Mouse (Mus musculus): ENCODE measurements at regions not wholly inside any gene's neighbourhood (a gene's known extent, or its start where the extent isn't known, plus 50 kb on each side); places are given as distances from the start of the nearest gene placed in this dataset.

DNA sequence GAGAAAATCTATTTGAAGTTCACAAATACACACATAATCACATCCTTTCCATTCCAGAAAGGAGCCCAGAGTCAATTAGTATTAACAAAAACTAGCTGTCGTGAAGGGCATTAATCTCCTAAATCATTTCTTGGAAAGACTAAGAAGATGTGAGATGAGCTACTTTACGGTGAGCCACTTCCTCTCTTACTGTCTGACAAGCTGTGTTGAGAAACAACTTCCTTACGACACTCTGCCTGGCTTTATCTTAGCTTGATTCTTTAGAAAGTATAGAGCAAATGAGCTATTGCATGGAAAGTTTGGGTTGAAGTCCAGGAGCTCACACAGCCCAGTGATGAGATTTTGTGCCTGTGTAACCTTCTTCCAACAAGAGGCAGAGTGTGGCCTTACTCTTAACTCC, 85.2 kb upstream of the Tmem150c start:
- DNase-seq, result no peak

DNA sequence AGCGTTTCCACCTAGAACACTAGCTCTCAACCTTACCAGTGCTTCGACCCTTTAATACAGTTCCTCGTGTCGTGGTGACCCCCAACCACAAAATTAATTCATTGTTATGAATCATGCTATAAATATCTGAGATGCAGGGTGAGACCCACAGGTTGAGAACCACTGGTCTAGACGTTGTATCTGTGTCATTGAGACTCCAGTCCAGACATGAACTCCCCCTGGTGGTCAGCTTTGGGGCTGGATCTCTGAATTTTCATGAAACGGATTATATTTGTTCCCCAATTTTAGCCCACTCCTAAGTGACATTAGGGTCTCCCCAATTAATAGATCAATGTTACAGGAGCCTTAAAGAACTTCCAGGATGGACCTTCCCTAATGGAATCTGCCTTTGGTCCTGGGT, 81.3 kb upstream of the Tmem150c start:
- peak; percentile 63 to 80 for DNase-seq

DNA sequence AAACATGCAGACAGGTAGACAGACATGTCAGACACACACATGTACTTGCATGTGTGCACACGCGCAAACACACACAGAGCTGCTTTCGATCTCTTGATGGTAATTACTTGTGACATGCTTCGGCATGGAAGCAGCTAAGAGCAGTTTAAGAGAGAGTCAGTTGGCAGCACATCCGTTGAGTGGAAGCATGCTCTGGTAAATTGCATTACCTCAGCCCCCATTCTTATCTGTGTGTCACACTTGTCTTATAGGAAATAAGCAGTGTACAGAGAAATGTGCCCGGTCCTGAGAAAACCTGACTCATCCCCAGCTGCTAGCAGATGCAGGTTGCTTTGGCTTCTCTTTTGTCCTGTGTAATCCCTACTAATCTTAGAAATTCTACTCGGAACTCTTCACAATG, 80.0 kb upstream of the Tmem150c start:
- DNase-seq, result no peak

DNA sequence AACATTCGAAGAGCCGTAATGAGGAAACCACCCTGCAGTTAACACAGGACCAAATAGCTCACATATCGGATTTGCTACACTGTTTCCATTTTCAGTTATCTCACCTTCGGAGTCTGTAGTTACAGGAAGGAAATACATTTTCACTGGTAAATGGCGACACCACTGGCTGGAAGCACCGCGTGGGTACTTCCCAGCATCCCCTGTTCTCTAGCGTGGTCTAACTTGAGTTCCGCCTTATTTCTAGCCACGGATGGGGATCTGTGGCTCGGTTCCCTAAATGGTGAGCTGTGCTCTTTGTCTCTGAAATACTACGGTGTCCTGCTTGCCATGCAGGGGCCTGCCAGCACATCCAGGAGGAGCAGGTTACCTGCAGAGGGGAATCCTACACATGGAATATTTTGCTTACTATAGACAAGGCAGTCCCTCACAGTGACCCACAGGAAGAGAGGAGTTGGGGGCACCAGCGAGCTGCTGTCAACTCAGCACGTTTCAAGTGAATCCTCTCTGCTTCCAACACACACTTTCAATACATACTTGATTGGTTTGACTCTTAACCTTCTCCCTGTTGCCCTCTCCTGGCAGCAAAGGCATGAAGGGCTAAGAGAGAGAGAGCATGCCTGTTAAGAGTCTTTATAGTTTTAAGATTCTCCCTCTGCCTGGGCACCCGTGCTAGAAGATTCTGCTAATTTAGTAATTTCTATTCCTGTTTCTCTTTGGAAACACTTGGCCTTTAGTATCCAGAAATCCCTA, 78.9 kb upstream of the Tmem150c start:
- DNase-seq, result no peak

DNA sequence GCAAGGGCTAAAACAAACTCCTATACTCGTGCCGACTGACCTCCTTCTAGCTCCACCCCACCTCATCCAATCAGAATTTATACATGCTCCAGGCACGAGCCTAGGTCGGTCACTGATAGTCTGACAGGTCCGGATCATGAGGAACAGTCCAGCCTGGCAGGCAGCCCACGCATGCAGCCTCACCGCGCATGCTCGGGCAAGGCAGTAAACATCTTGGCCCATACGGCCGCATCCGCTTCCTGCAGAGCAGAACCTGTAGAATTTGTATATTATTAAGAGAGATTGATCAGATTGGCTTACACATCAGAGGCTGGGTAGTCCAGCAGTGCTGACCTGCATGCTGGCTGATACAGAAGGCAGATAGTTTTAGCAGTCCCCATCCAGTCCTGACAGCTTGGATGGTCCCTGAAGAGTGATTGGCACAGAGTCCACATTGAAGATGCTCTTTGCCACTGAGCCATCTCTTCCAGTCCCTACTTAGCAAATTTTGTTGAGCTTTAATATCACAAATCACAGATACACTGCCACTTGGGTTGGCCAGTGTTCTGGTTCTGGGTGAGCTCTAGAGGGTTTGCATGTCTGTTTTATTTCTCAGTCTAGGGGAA, 78.2 kb upstream of the Tmem150c start:
- peak; percentile 45 to 47 for DNase-seq

DNA sequence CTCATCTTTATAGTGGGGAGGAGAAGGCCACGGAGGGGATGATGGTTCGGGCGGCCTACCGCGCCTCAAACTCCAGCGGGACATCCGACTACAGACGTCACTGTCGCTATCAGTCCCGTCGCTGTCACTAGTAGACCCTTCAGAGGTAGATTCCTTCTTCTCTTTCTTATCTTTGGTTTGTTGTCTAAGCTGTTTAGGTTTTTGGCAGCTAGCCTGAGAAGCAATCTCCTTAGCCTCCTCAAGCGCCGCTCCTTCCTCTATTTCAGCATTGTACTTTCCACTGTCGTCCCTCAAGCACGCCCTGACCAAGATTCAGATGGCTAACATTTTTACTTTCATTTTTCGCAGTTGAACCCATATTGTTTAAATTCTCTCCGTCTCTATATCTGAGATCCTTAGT, 76.7 kb upstream of the Tmem150c start:
- no peak for DNase-seq

DNA sequence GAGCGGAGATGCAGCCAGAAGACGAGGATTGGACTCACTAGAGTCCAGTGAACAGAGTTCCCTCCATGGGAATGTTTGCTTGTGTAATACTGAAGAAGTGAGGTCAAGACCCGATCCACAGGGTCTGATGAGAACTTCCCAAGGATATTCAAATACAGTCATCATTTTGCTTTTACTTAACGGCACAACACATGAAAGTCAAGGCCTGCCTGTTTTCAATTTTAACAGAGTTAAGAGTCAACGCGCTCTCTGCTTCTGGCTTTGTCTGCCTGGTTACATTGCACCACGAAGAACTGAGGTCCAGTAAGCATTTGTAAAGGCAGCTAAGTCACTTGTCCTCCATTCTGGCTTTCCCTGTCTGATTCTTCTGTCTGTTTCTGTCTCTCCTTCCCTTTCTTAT, 72.5 kb upstream of the Tmem150c start:
- DNase-seq, result no peak

DNA sequence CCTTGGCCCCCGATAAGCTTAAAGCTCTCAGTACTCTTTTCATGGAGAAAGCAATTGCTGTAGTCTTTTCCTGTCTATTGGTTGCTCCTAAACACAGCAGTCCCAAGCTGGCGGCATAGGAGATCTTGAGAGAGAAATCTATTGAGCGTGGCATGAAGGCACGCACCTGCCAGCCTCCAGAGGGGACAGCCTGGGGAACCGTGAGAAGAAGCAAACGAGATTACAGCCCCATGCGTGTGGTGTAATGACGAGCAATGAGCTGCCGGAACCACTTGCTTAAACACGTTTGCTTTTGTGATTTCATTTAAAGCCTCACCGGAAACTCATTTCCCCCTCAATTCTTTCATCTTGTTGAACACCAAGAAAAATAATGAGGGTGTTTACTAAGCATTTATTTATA, 72.0 kb upstream of the Tmem150c start:
- no peak for DNase-seq

DNA sequence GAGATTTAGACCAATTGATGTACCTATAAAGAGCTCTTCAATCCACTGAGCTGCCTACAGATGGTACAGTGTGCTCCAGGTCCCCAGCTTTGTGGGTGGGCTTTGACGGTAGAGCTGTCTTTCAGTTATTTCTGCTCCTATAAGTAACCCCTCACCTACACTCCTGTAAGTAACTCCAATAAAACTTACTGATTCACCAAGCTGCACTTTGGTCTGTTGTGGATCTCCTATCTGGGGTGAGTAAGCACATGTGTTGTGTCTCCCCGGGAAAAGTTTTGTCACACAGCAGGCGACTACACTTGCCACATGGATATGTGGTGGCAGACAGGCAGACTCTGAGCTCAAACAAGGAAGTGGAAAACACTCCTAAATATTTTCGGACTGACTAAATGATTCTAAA, 70.4 kb upstream of the Tmem150c start:
- no peak for DNase-seq

DNA sequence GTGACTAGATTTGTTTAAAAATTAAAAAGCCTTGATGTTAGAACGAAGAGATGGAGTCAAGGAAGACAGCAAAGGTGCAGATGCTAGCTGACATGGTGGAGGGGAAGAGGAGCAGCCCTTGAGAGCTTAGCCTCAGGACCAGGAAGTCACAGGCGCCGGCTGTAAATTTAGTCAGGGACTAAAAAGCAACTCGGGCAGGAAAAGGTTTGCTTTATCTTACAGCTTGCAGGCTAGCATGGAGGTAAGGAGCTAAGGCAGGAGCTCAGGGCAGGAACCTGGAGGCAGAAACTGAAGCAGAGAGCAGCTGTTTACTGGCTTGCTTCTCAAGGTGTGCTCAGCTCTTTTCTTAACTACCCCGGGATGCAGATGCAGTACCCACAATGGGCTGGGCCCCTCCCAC, 68.3 kb upstream of the Tmem150c start:
- DNase-seq, result no peak

DNA sequence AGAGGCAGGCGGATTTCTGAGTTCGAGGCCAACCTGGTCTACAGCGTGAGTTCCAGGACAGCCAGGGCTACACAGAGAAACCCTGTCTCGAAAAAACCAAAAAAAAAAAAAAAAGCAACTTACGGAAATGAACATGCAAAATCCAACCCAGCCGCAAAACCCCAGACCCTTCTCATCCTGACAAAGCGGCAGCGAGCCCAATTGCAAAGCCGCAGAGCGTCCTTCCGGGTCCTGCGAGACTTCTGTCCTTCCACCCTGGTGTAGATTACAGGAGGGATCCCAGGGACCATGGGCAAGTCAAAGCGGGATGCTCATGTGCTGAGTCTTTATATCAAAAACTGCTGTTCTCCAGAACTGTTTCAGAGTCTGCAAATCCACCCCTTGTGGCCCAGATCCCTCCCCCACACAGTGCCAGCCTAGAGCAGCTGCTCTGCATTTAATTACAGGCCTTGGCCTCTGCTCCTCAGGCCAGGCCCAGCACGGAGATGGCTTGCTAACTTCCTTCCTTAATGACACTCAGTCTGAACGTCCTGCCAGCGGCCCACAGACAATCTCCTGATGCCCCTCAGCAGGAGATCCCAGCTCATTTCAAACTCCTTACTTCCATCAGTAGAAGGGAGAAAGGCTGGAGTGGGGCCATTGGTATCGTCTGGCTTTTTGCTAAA, 67.1 kb upstream of the Tmem150c start:
- peak in 1 of 2 experiments; percentile 17 for DNase-seq

DNA sequence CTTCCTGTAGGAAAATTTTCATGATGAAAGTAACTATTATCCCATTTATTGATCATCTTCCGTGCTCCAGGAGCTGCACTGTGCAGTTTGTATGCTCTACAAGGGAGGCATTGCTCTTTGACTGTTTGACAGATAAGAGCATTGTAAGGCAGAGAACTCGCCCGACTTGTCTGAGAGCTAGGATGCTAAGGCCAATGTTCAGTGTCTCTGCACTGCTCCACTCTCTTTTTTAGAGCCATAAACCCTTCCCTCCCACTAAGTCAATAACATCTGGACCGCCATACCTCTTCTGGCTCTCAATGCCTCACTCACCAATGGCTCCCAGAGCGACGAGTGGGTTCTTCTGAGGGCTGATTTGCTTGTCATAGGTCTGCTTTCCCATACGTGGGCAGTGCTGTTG, 65.9 kb upstream of the Tmem150c start:
- no peak for DNase-seq

DNA sequence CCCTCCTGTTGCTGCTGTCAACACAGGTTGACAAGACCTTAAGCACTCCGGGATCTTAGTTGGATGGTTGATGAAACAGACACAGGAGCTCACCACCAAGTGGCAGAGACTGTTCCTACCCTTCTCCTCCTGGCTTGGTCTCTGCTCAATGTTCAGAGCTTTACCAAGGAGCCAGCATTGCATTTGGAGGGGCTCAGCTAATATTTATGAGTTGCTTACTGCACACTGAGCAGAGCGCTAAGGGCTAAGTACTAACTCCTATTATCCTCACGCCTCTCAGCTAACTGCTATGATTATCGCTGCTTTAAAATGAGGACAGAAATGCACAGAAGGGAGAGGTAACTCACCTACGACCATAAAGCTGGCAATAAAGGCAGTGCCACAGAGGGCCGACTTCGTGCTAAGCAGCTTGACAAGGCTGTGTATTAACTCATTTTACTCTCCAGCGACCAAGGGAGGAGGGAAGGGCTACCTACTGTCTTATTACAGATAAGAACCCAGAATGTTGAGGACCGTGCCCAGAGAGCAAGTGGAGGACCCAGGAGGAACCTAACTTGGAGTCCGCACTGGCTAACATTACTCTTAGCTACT, 65.3 kb upstream of the Tmem150c start:
- no peak for DNase-seq

DNA sequence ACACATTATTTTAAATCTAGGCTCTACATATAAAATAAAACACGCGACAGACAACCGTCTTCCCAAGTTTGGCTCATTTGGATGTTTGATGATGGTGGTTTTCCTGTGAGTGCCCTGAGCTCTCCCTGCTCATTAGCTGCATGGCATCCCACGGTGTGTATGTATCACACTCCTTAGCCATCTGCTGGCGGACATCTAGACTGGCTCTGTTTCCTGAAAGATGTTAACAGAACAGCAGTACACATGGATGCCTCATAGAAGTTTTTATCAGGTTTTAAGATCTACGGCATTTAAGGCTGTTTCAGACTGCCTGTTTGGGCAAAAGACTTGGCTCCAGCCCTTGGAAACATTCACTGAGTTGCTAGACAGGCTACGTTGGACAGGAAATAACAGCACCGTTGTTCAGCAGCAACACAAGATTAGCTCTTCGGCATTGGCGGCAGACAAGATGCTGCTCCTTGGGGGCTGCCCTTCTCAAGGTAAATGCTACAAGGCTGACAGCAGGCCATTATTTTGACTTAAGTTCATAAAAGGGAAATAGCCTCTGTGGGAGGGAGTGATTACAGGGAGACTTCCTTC, 61.5 kb upstream of the Tmem150c start:
- DNase-seq, result no peak

DNA sequence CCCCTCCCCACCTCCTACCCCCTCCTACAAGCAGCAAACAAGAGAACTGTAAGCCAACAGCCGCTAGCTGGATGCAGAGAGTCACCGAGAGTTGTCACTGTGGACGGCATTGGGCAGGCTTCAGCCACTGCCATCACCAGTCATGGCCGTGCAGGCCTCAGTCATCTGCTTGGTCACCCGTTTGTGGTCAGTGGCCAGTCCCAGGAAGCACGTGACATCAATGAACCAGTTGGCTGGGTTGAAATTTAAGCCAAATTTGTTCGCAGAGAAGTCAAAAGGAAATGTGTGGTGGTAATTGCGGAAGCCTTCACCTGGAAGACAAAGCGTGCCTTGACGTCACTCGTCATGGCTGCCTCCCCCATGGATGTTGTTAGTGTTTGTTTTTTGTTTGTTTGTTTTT, 60.7 kb upstream of the Tmem150c start:
- DNase-seq, result no peak

DNA sequence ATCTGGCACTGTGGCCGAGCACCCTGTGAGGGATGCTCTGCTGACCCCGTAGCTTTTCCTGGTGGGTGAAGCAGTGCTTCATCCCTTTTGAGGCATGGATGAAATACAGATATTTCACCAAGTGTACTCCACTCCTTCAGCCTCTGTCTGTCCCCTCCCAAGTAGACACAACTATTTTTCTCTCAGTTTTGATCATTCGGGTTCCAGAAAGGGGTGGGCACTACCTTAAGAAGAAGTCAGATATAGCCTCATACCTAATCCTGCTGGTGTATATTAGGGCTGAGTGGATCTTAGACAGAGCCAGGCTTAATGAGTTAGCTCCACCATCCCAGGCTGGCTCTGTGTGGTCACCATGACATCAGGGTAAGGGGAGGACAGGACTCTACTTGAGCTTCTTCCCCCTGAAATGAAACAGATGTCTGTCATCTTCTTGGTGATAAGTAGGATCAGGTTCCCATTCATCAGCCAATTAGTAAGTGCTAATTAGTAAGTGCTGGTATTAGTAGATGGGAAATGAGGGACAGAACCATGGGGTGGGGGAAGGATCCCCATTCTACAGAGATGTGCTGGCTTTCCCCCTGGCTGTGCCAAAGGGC, 58.7 kb upstream of the Tmem150c start:
- DNase-seq, result no peak

DNA sequence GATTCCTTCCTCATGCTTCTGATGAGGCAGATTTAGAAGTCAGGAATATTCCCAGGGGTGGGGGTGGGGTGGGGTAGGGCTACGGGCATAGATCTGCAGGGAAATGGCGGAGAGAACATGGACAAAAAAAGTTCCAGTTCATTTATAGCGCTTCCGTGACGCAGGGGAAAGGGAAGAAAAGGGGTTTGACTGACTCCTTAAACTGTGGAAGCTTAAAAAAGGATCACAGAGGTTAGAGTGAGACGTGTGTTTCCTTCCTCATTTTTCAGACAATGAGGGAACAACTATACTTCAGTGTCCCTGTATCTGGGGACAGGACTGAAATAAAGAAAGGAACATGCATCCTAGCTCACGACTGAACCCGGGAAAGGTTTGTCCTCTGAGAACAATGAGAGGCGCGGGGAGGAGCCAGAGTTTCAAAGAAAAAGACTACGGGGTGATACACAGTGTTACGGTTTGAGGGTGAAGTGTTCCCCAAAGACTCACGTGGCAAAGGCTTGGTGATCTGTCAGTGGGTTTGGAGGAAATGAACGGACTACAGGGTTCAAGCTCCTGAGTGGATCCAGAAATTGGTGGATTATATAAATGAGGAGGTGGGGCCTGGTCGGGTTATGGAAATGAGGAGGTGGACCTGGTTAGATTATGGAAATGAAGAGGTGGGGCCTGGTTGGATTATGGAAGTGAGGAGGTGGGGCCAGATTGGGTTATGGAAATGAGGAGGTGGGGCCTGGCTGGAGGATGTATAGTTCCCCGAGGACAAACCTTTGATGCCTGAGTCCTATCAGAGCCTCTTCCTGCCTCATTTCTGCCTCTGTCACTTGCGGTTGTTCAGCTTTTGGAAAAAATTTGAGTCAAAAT, 57.8 kb upstream of the Tmem150c start:
- DNase-seq, result no peak

DNA sequence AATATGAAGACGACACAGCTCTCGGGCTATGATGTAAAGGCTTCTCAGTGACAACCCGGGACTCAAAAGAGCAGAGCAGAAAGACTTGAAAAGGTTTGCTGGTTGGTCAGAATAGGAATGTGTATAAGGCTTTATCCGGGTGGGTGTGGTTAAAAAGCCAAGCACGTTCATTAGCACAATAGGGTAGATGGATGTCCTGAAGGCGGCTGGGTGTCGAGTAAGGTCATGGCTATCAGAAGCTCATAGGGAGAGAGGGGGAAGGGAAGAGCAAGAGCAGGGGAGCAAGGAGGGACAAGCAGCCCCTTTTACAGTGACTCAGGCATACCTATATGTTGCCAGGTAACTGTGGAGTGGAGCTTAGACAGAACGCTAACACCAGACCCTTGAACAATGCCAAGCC, 54.3 kb upstream of the Tmem150c start:
- DNase-seq, result no peak

DNA sequence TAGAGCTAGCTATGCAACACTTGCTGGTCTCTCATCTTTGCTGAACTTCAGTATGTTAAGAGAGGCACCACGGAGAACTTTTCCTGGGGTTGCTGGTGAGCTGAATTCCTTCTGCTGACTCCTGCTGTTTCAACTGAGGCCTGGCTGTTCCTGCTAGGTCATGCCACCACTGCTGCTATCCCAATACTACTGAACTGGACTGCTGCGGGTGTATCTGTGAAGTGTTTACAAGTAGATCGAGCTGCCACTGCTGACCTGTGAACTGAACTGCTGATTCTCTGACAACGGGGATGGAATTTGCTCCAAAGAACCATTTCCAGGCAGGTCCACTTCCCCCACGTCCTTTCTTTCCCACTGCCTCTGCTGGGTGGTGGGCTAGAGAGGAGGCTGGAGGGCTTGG, 51.1 kb upstream of the Tmem150c start:
- DNase-seq, result no peak
